Mouse (Mus musculus) limb, embryonic 14.5 days (tissue): ENCODE measurements around the gene Gm20388. TPM values are rescaled to one million over a fixed set of nuclear protein-coding genes. Genes with fewer than 3 reads are reported as not detected.
A peak's percentile ranks its signal among the peaks of the same experiment; 100 is the strongest.

Source experiments
- ATAC-seq: fragments of 200-750 bp; cut with Nextera tagmentation; 2 replicates; pipeline ENCODE4 v1.8.0; 2017; ENCODE audit warnings: low read depth, moderate number of reproducible peaks, moderate TSS enrichment; ENCODE audit not compliant: low FRiP score
- DNase-seq: peaks from one replicate; pipeline ENCODE4 v3.0.0-alpha.2; 2015; ENCODE audit warnings: low spot score
- H3K27ac ChIP-seq: fragments of 300-500 bp; sonication (generic); replicated peaks from 2 replicates; pipeline ENCODE4 v1.5.1; 2014; ENCODE audit warnings: low read depth, mild to moderate bottlenecking, low read length, moderate library complexity, mixed read lengths
- H3K27me3 ChIP-seq: fragments of 300-500 bp; sonication (generic); 2 replicates; pipeline ENCODE4 v1.6.1; 2014; ENCODE audit warnings: low read length, mixed read lengths; ENCODE audit not compliant: control insufficient read depth, insufficient read depth
- H3K36me3 ChIP-seq: fragments of 300-500 bp; sonication (generic); 2 replicates; pipeline ENCODE4 v1.6.1; 2014; ENCODE audit warnings: mild to moderate bottlenecking, low read length, moderate library complexity, mixed read lengths; ENCODE audit not compliant: control insufficient read depth, insufficient read depth
- H3K4me1 ChIP-seq: fragments of 300-500 bp; sonication (generic); 2 replicates; pipeline ENCODE4 v1.6.1; 2014; ENCODE audit warnings: antibody characterized with exemption, low read length, mixed read lengths; ENCODE audit not compliant: control insufficient read depth, insufficient read depth
- H3K4me2 ChIP-seq: fragments of 300-500 bp; sonication (generic); replicated peaks from 2 replicates; pipeline ENCODE4 v1.6.1; 2014; ENCODE audit warnings: low read depth, mild to moderate bottlenecking, low read length, moderate library complexity; ENCODE audit not compliant: severe bottlenecking
- H3K4me3 ChIP-seq: fragments of 300-500 bp; sonication (generic); replicated peaks from 2 replicates; pipeline ENCODE4 v1.5.1; 2014; ENCODE audit warnings: low read length
- H3K9ac ChIP-seq: fragments of 300-500 bp; sonication (generic); 2 replicates; pipeline ENCODE4 v1.6.1; 2014; ENCODE audit warnings: mild to moderate bottlenecking, low read depth, low read length, moderate library complexity; ENCODE audit not compliant: severe bottlenecking
- H3K9me3 ChIP-seq: fragments of 300-500 bp; sonication (generic); 2 replicates; pipeline ENCODE4 v1.6.1; 2016; ENCODE audit warnings: low read length; ENCODE audit not compliant: control insufficient read depth
- POLR2A ChIP-seq: fragments of 200-500 bp; IDR thresholded peaks from 2 replicates; pipeline ENCODE4 v1.8.0; 2012; ENCODE audit warnings: inconsistent platforms, mild to moderate bottlenecking, moderate library complexity, borderline replicate concordance; ENCODE audit not compliant: insufficient read depth, insufficient read length; ENCODE audit errors: extremely low read depth
- WGBS: fragments of 180-500 bp; shearing (Covaris S2); extraction: QIAGEN DNeasy Blood & Tissue Kit; methylation state at CpG from one replicate; pipeline ENCODE4 v1.1.7; 2014; 5-methylcytosine and 5-hydroxymethylcytosine counted together
- polyA plus RNA-seq, 2 experiments: library from polyadenylated mRNA; depleted of rRNA in 1 of 2; stranded (reverse) in 1 of 2; unstranded in 1 of 2; fragments of >200 nt; fragmentation: Nextera tagmentation in 1 of 2; extraction: Ambion mirVana in 1 of 2; gene quantifications; 2 replicates each; pipeline versions ENCODE4 v1.2.1 to v1.2.3; 2012 to 2014

Gene Gm20388
- polyA plus RNA-seq, 2 experiments, result 1.9 to 49.9 TPM

GRCm38 (mm10) chr8:120538397-120539240 lies 628.0 kb downstream of the Gm20388 start:
- no peak for TF ChIP-seq POLR2A
- 4% methylated on average over 29 of the region's 37 CpGs for WGBS
- Histone ChIP-seq H3K9ac (peak overlapping the region; percentile 53), H3K27me3 (no peaks in the 10 kb centered on the region), H3K4me3 (peak overlapping the region; percentile 55), H3K4me1 (peaks cover 67% of the 10 kb centered on the region), H3K27ac (peak overlapping the region; percentile 73), H3K9me3 (no peaks in the 10 kb centered on the region), H3K36me3 (no peaks in the 10 kb centered on the region), H3K4me2 (peak overlapping the region; percentile 99)
- ATAC-seq (no peak), DNase-seq (no peak)

DNA sequence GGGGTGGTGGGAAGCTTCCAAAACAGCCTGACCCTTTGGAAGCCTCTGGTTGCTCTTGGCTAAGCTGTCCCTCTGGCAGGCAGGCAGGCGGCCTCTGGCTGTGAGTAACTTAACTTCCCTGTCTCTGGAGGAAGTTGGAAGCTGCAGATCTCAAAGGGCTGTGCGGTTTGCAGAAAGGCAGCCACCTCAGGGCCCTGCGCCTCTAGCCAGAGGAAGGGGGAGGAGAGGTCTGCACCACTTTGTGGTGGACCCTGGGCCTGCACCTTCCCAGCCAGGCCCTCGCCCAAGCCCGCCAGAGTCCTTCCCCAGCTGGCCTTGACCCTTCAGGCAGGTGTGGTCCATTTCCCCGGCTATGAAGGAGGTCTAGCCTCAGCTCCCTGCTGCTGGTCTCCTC lies 628.7 kb downstream of the Gm20388 start:
- H3K4me3 ChIP-seq, result peak overlapping the region; percentile 55; the same call in 1 of the 2 replicates
- H3K4me1 ChIP-seq, result peaks cover 65% of the 10 kb centered on the region
- TF ChIP-seq POLR2A, result no peak
- DNase-seq (no peak), ATAC-seq (no peak)
- no peaks in the 10 kb centered on the region for H3K36me3 ChIP-seq
- H3K27me3 ChIP-seq, result no peaks in the 10 kb centered on the region
- peak overlapping the region; percentile 73 for H3K27ac ChIP-seq
- 0 out of 2 replicates have a peak overlapping the region, but pooled peaks have one; percentile 21 for H3K9ac ChIP-seq
- H3K9me3 ChIP-seq, result no peaks in the 10 kb centered on the region
- 33% methylated on average over 6 of the region's 6 CpGs for WGBS
- peak overlapping the region; percentile 99 for H3K4me2 ChIP-seq

- no peak for TF ChIP-seq POLR2A
- Histone ChIP-seq H3K4me2 (0 out of 2 replicates have a peak overlapping the region, but pooled peaks have one; percentile 99), H3K9ac (0 out of 2 replicates have a peak overlapping the region, but pooled peaks have one; percentile 21), H3K27me3 (no peaks in the 10 kb centered on the region), H3K27ac (peak overlapping the region; percentile 19), H3K36me3 (no peaks in the 10 kb centered on the region), H3K9me3 (no peaks in the 10 kb centered on the region), H3K4me1 (peaks cover 58% of the 10 kb centered on the region), H3K4me3 (no peak overlapping the region)
- DNase-seq, result peak; percentile 34
- ATAC-seq, result no peak
- WGBS, result 27% methylated on average over 21 of the region's 23 CpGs
Measured at GRCm38 (mm10) chr8:120539775-120540625, 629.4 kb downstream of the Gm20388 start.

GRCm38 (mm10) chr8:120542995-120543394 lies 632.4 kb downstream of the Gm20388 start:
- Histone ChIP-seq H3K36me3 (no peaks in the 10 kb centered on the region), H3K9me3 (no peaks in the 10 kb centered on the region), H3K9ac (no peak overlapping the region), H3K27me3 (no peaks in the 10 kb centered on the region), H3K4me2 (no peak overlapping the region), H3K4me1 (peaks cover 64% of the 10 kb centered on the region), H3K4me3 (no peak overlapping the region), H3K27ac (no peak overlapping the region)
- no peak for TF ChIP-seq POLR2A
- WGBS, result 14% methylated on average over 13 of the region's 13 CpGs
- DNase-seq (no peak), ATAC-seq (no peak)

DNA sequence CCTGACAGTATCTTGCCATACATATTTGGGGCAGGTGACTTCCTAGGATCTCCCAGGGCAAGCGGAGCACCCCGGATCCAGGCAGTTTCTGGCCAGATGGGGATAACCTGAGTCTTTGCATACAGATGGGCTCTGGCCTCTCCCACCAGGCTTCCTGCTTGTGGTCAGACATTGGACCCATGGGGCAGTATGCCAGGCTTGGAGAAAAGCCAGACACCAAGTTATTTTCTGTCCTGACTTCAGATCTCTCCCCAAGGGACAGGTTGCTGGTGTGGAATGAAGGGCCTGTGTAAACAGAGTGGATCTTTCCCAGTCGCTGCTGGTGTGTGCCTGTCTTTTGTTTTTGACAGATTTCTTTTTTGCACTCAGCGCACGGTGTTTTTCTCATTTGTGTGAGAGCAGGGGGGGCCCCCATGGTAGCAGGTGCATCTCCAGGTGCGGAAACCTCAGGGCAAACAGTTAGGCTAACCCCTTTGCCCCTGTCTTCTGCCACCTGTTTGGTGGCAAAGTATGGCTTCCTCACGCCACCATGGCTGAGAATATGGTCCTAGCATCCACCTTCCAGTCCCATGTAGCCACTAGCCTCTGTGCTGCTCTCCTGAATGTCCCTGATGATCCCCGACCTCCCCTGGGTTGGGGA lies 632.9 kb downstream of the Gm20388 start:
- 49% methylated on average over 8 of the region's 8 CpGs for WGBS
- H3K4me1 ChIP-seq, result peaks cover 64% of the 10 kb centered on the region
- H3K27ac ChIP-seq, result no peak overlapping the region
- no peaks in the 10 kb centered on the region for H3K36me3 ChIP-seq
- ATAC-seq (no peak), DNase-seq (no peak)
- H3K9me3 ChIP-seq, result no peaks in the 10 kb centered on the region
- no peak overlapping the region for H3K4me2 ChIP-seq
- TF ChIP-seq POLR2A, result no peak
- no peak overlapping the region for H3K9ac ChIP-seq
- H3K27me3 ChIP-seq, result no peaks in the 10 kb centered on the region
- no peak overlapping the region for H3K4me3 ChIP-seq
